10 mouse cellular contexts compared by ENCODE assay signal in the genomic region with DNA sequence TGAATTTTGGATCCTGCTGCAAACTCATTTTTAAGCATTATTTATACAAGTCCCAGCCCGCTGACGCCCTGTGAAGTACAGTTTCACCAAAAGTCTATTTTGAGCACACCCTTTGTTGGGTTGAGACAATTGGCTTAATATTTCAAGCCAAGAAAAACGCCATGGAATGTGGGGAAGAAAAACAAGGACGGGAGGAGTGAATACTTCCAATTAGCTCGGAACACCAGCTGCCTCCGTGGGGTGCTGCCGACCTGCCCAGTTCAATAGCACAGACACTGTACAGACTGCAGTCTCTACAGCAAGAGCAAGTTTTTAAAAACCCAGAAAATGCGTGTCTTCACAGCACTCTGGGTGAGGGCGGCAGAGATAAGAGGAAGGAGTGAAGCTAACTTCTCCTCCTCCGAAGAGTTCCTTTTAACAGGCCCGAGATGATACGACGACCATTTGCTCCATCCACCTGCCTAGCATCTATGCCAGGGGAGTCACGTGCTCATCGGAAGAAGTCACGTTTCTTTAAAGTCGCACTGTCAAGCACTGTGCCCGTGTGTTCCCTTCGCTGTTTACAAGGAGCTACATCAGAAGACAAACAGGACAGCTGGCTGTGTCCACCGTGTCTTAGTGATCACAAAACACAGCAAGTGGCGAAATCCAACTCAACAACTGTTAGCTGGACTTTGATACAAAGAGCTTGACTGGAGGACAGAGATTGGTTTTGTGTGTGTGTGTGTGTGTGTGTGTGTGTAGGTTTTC. TPM values are rescaled to one million over a fixed set of nuclear protein-coding genes. Genes with fewer than 3 reads are reported as not detected.
DNase-seq lines count a peak whose midpoint lies in the region; ATAC-seq and TF ChIP-seq lines count a peak whose summit lies in the region.
"Had no signal": no experiment of that assay in that cellular context is flagged by ENCODE, and none has a peak within 500 bp of the region (broad histone marks: within the 10 kb centered on the region; RNA-seq: fewer than 3 reads in every experiment).

No protein-coding gene starts in this region.

- DNase-seq in heart, adult 11 months: peak; percentile 91
- no peak for DNase-seq in heart, postnatal 4 days
- no peak for DNase-seq in layer of hippocampus, adult 2 months (ENCODE audit: low spot score in 2 of 2)
- no peak for DNase-seq in layer of hippocampus, postnatal 25 days (ENCODE audit: extremely low spot score in 1 of 2, low spot score in 1 of 2)
- DNase-seq in brain, embryonic 14.5 days (ENCODE audit: low read depth): peak; percentile 65
- no peak for DNase-seq in spleen, adult 12 weeks (ENCODE audit: low spot score)
- no peak for DNase-seq in yolk sac, embryonic 10.5 days (ENCODE audit: low spot score)
- DNase-seq: kidney, adult 2 months had no signal

- H3K4me3 ChIP-seq in layer of hippocampus, adult 2 months: peak overlapping the region; percentile 32
- H3K4me3 ChIP-seq in limb, embryonic 13.5 days: no peak overlapping the region
- H3K4me3 ChIP-seq: hindbrain, embryonic 10.5 days had no signal

- ATAC-seq in limb, embryonic 13.5 days (ENCODE audit: low FRiP score, low read depth): peak; percentile 54; the same call in 1 of the 2 replicates

- no peak overlapping the region for H3K9ac ChIP-seq in limb, embryonic 13.5 days

- peaks cover 19% of the 10 kb centered on the region for H3K4me1 ChIP-seq in limb, embryonic 13.5 days

- H3K4me2 ChIP-seq in limb, embryonic 13.5 days (replicated peaks): no peak overlapping the region

- TF ChIP-seq CTCF in layer of hippocampus, adult 2 months (conservative IDR thresholded peaks at IDR 0.05): no peak
- no peak for TF ChIP-seq CTCF in brain, embryonic 14.5 days (IDR thresholded peaks at IDR 0.05; ENCODE audit: borderline replicate concordance, extremely low read depth, insufficient read depth, insufficient read length)

- no peak for TF ChIP-seq POLR2A in brain, embryonic 14.5 days (IDR thresholded peaks at IDR 0.05; ENCODE audit: borderline replicate concordance, extremely low read depth, insufficient read depth, insufficient read length, poor library complexity, severe bottlenecking)

- no peaks in the 10 kb centered on the region for H3K9me3 ChIP-seq in limb, embryonic 13.5 days
- H3K9me3 ChIP-seq: hindbrain, embryonic 10.5 days had no signal

- H3K36me3 ChIP-seq in limb, embryonic 13.5 days: peaks cover 14% of the 10 kb centered on the region

- peak overlapping the region; percentile 76 for H3K27ac ChIP-seq in layer of hippocampus, adult 2 months
- H3K27ac ChIP-seq in limb, embryonic 13.5 days: no peak overlapping the region; the same call in 1 of the 2 replicates
- H3K27ac ChIP-seq: hindbrain, embryonic 10.5 days had no signal

- WGBS in limb, embryonic 13.5 days: 76% methylated on average over 21 of the region's 21 CpGs

- no peaks in the 10 kb centered on the region for H3K27me3 ChIP-seq in limb, embryonic 13.5 days

RNA-seq across cellular contexts. Expression of gene Lmod3, which starts 38.8 kb away (rescaled TPM):
- total RNA-seq in heart, postnatal 4 days (2021): 10 to 100 TPM; 47.8 to 48.0 TPM
- total RNA-seq in layer of hippocampus, adult 2 months (2021): not detected
- not detected for total RNA-seq in layer of hippocampus, postnatal 25 days (2021)
- 0.05 and 0.09 TPM in 2 replicates for polyA plus RNA-seq in brain, embryonic 14.5 days (2012; rRNA removed)
- polyA plus RNA-seq in limb, embryonic 13.5 days (2015; fragmentation: Nextera tagmentation; extraction: Ambion mirVana): 7.6 and 7.8 TPM in 2 replicates
- polyA plus RNA-seq: hindbrain, embryonic 10.5 days had no signal

Comparison
In these comparisons a context has a peak if more than half of its experiments do, and no peak if none do; other contexts are left out.
1. DNase-seq: peak in heart, adult 11 months (single experiment) and brain, embryonic 14.5 days (single experiment); none in heart, postnatal 4 days (single experiment), layer of hippocampus, adult 2 months (0 of 2), layer of hippocampus, postnatal 25 days (0 of 2), spleen, adult 12 weeks (single experiment) and yolk sac, embryonic 10.5 days (single experiment).
2. RNA of gene Lmod3, which starts 38.8 kb away (total RNA-seq): 47.8 to 48.0 TPM in heart, postnatal 4 days; not detected in layer of hippocampus, adult 2 months and not detected in layer of hippocampus, postnatal 25 days; every median in the first group is over 10 times any median in the second.